Mouse (Mus musculus) liver, embryonic 14.5 days (tissue): ENCODE data around the gene Med13l.

Experiments used
- CTCF ChIP-seq: IDR thresholded peaks from 2 replicates; pipeline ENCODE4 v1.5.1; 2016; ENCODE audit warnings: antibody characterized with exemption, low read depth, control low read depth
- EP300 ChIP-seq: IDR thresholded peaks from 2 replicates; pipeline ENCODE4 v1.6.1; 2016; ENCODE audit warnings: antibody characterized with exemption, low read depth

- TF ChIP-seq CTCF (no peak), EP300 (no peak)
These were observed 86.4 kb downstream of the Med13l start for GRCm38 (mm10) chr5:118646897-118647296.
